Mouse (Mus musculus) liver, embryonic 18 days (tissue): ENCODE results near the gene Dgkd. TPM values are rescaled to one million over a fixed set of nuclear protein-coding genes. Genes with fewer than 3 reads are reported as not detected.

Source experiments
- polyA plus RNA-seq: library from polyadenylated mRNA; depleted of rRNA; stranded (reverse); fragments of >200 nt; gene quantifications from 2 replicates; pipeline ENCODE4 v1.2.3, GENCODE M21; 2012; rRNA removed

Gene Dgkd
- 11.8 and 13.1 TPM in 2 replicates for polyA plus RNA-seq

DNA sequence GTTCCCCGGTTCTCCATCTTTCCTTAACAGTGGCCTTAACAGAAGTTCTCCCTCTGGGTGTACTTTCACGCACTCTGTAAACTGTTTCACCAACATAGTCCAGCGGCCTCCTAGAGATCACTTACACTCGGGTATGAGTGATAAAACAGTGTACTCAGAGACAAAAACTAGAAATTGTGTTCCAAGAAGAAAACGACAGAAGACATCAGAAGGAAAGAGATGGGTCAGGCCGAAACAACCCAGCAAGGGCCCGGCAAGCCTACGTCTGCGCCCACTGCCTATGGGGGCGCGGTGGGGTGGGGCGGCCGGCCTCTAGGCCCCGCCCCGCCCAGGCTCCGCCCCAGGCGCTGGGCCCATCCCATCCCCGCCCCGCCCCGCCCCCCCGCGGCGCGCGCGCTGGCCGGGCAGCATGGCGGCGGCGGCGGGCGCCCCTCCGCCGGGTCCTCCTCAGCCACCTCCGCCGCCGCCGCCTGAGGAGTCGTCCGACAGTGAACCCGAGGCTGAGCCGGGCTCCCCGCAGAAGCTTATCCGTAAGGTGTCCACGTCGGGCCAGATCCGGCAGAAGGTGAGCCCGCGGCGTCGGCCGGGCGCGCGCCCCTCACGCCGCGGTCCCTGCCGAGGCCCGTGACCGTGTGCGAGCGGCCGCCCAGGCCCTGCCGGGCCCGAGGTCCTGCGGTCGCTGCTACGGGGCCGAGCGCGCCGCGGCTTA is at the start of gene Dgkd:
Dgkd (plus strand) TSS at position 396 of the 709 bp plus-strand sequence.

DNA sequence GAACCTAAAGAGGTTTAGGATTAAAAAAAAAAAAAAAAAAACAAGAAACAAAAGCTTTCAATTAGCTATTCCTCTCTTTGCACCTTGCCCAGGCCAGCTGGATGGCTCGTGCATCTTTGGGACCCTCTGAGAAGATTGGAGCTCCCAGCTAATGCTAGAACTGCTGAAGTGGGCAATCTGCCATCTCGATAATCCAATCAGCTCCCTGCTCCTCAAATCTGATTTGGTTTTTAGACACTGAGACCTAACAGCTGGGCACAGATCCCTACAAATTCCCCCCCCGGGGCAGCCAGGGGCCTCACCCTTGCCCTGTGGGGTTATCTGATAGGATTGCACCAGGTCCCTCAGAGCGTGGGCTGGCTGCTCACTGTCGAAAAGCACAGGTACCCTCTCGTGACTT is 49.5 kb upstream of the Dgkd start, which contains the start of gene Sag:
Sag (plus strand) TSS at position 105 of the 400 bp plus-strand sequence.

Other genes with a start within 250 kb of the Dgkd start
- gene Inpp5d, start 233.0 kb upstream of the Dgkd start, polyA plus RNA-seq = 15.2 TPM in 2 replicates
- gene Atg16l1, start 97.4 kb upstream of the Dgkd start, polyA plus RNA-seq = 22.3 and 24.8 TPM in 2 replicates
- 0.17 and 0.32 TPM in 2 replicates for gene Sag, start 49.6 kb upstream of the Dgkd start, polyA plus RNA-seq
- gene Usp40, start 155.3 kb downstream of the Dgkd start, polyA plus RNA-seq = 9.2 and 10.4 TPM in 2 replicates
- 0.07 and 0.12 TPM in 2 replicates for gene Ugt1a10, start 202.1 kb downstream of the Dgkd start, polyA plus RNA-seq
- 0.25 and 0.28 TPM in 2 replicates for gene Ugt1a9, start 217.5 kb downstream of the Dgkd start, polyA plus RNA-seq
- 0.01 and 0.02 TPM in 2 replicates for gene Ugt1a8, start 234.5 kb downstream of the Dgkd start, polyA plus RNA-seq
- gene Ugt1a7c, start 241.8 kb downstream of the Dgkd start, polyA plus RNA-seq = 2.7 and 3.7 TPM in 2 replicates
- 17.5 and 23.6 TPM in 2 replicates for gene Ugt1a6b, start 250.0 kb downstream of the Dgkd start, polyA plus RNA-seq